Mouse (Mus musculus): ENCODE measurements around the gene Arhgap18.
"Not testable (repeated sequence)": the region's sequence is repeated elsewhere in the genome, so short reads cannot be mapped to it uniquely, and the experiment has no call there.

Arhgap18 gene

DNA sequence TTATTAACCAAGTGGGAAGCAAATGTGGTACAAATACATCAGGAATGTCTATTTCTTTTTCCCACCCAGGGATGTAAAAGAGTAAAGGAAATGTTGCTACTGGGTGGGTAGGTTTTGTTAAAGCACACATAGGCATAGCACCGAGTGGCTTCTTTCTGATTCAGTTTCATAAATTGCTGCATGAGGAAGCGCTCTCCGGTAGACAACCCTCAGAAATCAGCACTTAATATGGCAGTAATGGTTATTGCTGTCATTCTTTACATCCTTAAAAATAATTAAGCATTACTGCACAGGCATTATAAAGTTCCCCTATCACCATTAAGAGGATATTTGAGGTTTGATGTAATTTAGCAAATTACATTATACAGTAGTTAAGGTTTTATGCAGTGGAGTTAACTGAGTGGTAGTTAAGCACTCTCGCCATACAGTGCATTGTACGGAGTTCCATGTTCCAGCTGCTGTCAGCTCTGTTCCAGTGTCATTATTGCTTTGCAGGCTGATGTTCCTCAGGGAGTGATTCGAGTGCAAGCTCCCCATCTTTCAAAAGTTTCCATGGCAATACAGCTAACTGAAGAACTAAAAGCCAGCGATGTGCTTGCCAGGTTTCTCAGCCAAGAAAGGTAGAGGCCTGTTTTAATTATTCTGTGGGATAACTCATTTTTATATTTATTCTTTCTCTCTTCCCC is 159.0 kb downstream of the Arhgap18 start:
- DNase-seq, result no peak

DNA sequence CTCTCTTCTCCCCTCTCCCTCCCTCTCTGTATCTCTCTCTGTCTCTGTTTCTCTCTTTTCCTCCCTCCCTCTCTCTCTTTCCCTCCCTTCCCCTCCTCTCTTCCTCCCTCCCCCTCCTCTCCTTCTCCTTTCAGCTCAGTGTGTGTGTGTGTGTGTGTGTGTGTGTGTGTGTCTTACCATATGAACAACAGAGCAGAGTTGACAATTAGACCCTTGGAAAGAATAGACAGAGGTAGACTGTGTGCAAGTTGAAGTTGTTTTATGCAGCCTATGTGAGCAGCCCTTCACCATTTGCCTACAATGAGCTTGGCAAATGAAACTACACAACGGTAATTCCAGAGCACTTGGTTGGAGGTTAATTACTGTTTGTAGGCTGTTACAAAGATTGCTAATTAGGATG is 159.6 kb downstream of the Arhgap18 start:
- DNase-seq, result no peak

DNA sequence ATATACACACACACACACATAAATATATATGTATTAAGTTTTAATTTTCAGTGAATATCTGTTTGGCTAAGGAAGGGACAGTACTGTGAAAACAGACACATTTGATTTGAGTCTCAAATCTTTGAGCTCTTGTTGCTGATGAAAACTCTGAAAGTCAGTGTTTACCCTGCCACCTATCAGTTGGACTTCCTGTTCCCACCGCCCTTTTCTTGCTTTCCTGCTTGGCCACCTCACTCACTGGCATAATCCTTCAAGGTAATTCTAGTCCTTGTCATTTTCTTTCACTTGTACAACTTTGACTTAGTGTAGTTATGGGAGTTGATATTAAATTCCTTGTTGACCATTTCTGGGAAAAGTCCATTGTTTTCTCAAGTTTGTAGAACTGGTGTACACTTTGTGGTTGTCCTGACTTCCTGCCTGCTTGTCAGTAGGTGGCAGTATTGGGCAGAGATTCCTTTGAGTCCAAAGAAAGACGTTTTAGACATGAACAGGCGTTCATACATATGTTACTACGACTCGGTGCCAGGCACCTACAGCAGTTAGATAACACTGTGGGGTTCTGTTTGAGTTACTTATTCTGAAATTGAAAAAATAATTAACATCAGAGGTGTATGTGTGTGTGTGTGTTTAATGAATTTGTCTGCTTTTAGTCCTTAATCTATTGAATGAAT is 166.2 kb downstream of the Arhgap18 start:
- DNase-seq, result peak; percentile 14 to 16

DNA sequence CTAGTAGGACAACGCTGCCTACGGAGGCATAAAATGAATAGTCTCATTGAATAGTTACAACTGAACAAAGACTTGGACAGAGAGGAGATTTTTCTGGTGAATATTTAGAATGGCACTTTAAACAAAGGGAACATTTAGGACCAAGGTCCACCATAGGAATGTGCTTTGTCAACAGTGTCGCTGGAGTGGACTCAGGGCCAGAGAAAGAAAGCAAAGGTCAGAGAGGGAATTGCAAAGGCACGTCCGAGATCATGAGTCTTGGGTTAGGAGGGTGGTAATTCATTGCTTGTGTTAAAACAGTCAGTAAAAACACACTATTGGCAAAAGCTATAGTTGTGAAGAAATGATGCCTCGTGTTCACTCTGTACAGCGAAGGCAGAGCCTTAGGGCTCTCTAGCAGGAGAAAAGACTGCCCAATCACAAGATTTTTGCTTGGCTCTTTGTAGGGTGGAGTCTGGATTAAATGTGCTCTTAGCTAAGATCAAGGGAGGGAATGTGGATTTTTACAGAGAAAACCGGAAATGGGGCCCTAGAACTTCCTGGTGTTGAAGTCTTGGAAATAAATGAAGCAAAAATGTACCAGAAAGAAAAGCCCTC is 167.3 kb downstream of the Arhgap18 start:
- no peak for DNase-seq

DNA sequence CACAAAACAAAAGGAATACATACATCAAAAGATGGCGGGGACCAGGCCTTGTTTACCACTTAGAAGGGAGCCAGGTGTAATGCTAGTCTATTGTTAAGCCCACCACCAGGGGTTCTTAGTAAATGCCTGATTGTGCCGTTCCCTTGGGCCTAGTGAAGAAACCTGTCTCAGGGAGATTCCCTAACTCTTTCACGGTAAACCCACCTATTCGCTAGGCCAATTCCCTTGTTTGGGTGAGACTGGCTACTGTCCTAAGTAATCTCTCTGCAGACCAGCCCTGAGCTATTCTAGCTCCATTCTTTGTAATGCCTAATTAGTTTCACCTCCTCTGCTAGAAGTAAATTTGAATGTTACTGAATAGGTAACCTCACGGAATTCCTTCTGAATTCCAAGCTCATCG is 182.8 kb downstream of the Arhgap18 start:
- not testable (repeated sequence) for DNase-seq

DNA sequence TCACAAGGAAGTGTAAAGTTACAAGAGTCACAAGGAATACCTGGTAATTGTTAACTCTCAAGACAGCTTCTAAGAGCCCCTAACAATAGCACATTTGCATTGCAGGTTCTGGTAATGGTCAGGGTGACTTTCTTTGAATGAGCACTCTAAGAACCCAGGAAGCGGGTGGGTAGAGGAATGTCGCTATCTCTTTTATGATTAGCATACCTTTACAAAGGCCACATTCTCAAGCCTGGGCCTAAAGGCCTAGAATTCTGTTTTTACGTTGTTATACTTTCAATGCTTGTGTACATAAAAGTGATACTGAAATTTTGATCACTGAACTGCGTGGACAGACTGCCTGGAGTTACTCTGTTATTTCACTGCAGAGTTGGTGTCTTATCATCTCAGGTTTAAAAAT is 185.2 kb downstream of the Arhgap18 start:
- not testable (repeated sequence) for DNase-seq

DNA sequence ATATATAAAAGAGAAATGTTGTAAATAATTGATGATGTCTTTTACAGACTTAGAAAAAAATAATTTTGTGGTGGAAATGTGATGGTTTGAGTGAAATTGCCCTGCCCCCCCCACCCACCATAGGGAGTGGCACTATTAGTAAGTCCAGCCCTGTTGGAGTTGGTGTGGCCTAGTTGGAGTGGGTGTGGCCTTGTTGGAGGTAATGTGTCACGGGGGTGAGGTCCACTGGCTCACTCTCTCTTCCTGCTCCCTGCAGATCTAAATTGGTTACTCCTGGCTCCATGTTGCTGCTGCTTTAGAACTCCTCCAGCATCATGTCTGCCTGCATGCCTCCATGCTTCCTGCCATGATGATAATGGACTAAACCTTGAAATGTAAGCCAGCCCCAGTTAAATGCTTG is 186.3 kb downstream of the Arhgap18 start:
- DNase-seq, result no peak

DNA sequence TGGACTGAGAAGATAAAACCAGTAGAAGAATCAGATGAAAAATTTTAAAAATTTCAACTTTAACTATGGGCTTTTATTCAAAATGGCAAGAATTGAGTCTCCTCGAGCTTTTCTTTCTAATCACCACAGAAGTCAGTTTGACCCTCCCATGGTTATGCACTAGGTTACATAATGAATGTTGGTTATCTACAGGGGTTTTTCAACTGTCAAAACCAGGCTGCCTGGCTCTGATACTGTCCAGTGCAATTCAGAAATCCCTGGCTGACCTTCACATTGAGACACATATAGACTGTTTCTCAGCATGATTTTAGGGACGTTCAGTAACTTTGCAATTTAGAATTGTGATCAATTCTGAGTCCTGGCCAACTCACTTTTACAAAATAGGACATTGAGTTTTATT is 195.1 kb downstream of the Arhgap18 start:
- no peak for DNase-seq

DNA sequence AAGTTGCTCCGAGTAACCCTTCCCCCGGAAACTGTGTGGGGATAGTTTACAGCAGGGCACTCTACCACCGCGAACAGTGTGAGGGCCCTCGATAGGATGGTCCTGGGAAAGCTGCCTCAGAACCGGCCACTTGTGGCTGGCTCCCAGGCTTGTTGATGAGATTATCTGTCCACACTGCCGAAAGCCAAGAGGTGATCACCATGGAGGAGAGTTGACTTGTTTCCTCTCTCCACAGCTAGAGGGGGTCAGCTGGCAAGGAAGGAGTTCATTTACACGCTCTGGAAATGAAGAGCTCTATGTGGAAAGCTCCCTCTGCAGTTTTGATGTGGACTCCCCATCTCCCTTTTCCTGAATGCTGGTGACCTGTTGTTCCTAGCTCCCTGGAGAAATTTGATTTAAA is 196.4 kb downstream of the Arhgap18 start:
- no peak for DNase-seq

DNA sequence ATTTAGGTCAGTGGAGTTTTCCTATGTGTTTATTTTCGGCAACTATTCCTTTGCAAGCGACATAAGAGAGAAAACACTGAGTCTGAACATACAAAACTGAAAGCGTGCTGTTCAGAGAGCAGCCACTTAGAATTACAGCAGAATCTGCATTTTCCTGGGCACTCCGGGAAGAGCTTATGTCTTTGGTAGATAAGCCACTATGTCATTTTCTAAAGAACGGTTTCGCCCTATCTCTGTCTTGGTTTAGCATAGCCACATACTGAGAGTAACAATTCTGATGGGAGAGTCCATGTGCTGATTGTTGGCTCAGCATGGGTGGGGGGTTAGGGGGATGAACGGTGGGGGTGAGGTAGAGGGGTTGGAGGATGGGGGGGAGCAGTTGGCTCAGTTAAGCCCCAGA is 197.2 kb downstream of the Arhgap18 start:
- DNase-seq, result no peak

DNA sequence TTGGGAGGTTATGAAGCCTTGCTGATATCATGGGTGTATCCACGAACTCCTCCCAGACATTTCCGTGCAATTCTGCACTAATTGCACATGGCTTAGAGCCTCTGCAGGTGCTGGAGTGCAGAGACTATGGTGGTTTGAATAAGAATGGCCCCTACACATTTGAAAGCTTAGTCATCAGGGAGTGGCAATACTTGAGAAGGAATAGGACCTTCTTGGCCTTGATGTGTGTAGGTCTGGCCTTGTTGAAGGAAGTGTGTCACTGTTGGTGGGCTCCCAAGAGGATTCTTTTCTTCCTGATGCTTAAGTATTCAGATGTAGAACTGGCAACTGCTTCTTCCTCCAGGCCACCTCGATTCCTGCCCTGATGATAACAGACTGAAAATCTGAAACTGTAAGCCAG is 205.3 kb downstream of the Arhgap18 start:
- no peak for DNase-seq
